23 mouse cellular contexts compared by ENCODE assay signal in genomic region chr9:109909102-109909501, GRCm38 (mm10). TPM values are rescaled to one million over a fixed set of nuclear protein-coding genes. Genes with fewer than 3 reads are reported as not detected.
DNase-seq lines count a peak whose midpoint lies in the region; ATAC-seq and TF ChIP-seq lines count a peak whose summit lies in the region.
"Had no signal": no experiment of that assay in that cellular context is flagged by ENCODE, and none has a peak within 500 bp of the region (broad histone marks: within the 10 kb centered on the region; RNA-seq: fewer than 3 reads in every experiment).

No protein-coding gene starts in this region.

- no peak overlapping the region for H3K4me3 ChIP-seq in ES-Bruce4 (ENCODE audit: low read depth, low read length)
- no peak overlapping the region for H3K4me3 ChIP-seq in hindbrain, embryonic 13.5 days
- H3K4me3 ChIP-seq: embryonic facial prominence, embryonic 10.5 days; embryonic facial prominence, embryonic 12.5 days; forebrain, embryonic 13.5 days; forebrain, embryonic 15.5 days had no signal

- DNase-seq in adrenal gland, postnatal 14 days, result peak; percentile 22
- DNase-seq in adrenal gland, adult 8-10 months, result no peak
- DNase-seq in ES-CJ7 (ENCODE audit: low read depth, low spot score), result peak; percentile 58
- DNase-seq in R1 (ENCODE audit: low read depth, low spot score), result peak; percentile 65
- no peak for DNase-seq in gastrocnemius, postnatal 4 days (ENCODE audit: low spot score in 2 of 2)
- no peak for DNase-seq in liver
- DNase-seq: adrenal gland, adult 2 months; adrenal gland, postnatal 25 days; cerebellum, adult 11-12 months; cerebellum, adult 2 months; cerebellum, adult 9-10 months; cerebellum, postnatal 10 days; cerebellum, postnatal 25 days had no signal

- no peak for ATAC-seq in hindbrain, embryonic 13.5 days (ENCODE audit: low FRiP score)
- ATAC-seq: activated CD4-positive, CD25-positive, alpha-beta regulatory T cell, adult 4 months; forebrain, embryonic 13.5 days; forebrain, embryonic 15.5 days; Patski had no signal

- TF ChIP-seq POLR2A in ES-Bruce4 (IDR thresholded peaks at IDR 0.05; ENCODE audit: insufficient read depth, low read length), result no peak

- no peak for TF ChIP-seq EP300 in ES-Bruce4 (IDR thresholded peaks at IDR 0.05; ENCODE audit: insufficient read depth, low read depth, low read length)

- H3K4me2 ChIP-seq in hindbrain, embryonic 13.5 days, result no peak overlapping the region
- H3K4me2 ChIP-seq: embryonic facial prominence, embryonic 12.5 days; forebrain, embryonic 13.5 days; forebrain, embryonic 15.5 days had no signal

- peaks cover 3% of the 10 kb centered on the region for H3K4me1 ChIP-seq in ES-Bruce4 (ENCODE audit: control insufficient read depth, insufficient read depth, low read length)
- peaks cover 4% of the 10 kb centered on the region; the same call in 1 of the 2 replicates for H3K4me1 ChIP-seq in hindbrain, embryonic 13.5 days (replicated peaks)
- H3K4me1 ChIP-seq: embryonic facial prominence, embryonic 12.5 days; forebrain, embryonic 13.5 days; forebrain, embryonic 15.5 days had no signal

- no peaks in the 10 kb centered on the region for H3K27me3 ChIP-seq in ES-Bruce4 (ENCODE audit: control insufficient read depth, insufficient read depth, low read length, poor library complexity, severe bottlenecking)
- H3K27me3 ChIP-seq in hindbrain, embryonic 13.5 days, result no peaks in the 10 kb centered on the region
- H3K27me3 ChIP-seq: embryonic facial prominence, embryonic 12.5 days; forebrain, embryonic 13.5 days; forebrain, embryonic 15.5 days; Patski had no signal

- TF ChIP-seq CTCF in ES-Bruce4 (IDR thresholded peaks at IDR 0.05; ENCODE audit: low read depth, low read length), result no peak

- no peaks in the 10 kb centered on the region for H3K36me3 ChIP-seq in ES-Bruce4 (ENCODE audit: control insufficient read depth, insufficient read depth, low read length, poor library complexity, severe bottlenecking)
- no peaks in the 10 kb centered on the region for H3K36me3 ChIP-seq in hindbrain, embryonic 13.5 days
- H3K36me3 ChIP-seq: embryonic facial prominence, embryonic 10.5 days; embryonic facial prominence, embryonic 12.5 days; forebrain, embryonic 15.5 days; G1E had no signal

- 72% methylated on average over 8 of the region's 8 CpGs for WGBS in hindbrain, embryonic 13.5 days

- H3K9me3 ChIP-seq in ES-Bruce4 (replicated peaks; ENCODE audit: control insufficient read depth, insufficient read depth, low read length, poor library complexity, severe bottlenecking), result no peaks in the 10 kb centered on the region
- no peaks in the 10 kb centered on the region for H3K9me3 ChIP-seq in hindbrain, embryonic 13.5 days
- H3K9me3 ChIP-seq: embryonic facial prominence, embryonic 10.5 days; embryonic facial prominence, embryonic 12.5 days; forebrain, embryonic 13.5 days; forebrain, embryonic 15.5 days; G1E had no signal

- no peak overlapping the region for H3K9ac ChIP-seq in ES-Bruce4 (ENCODE audit: low read depth, poor library complexity, severe bottlenecking)
- H3K9ac ChIP-seq in hindbrain, embryonic 13.5 days, result no peak overlapping the region
- H3K9ac ChIP-seq: embryonic facial prominence, embryonic 12.5 days; forebrain, embryonic 13.5 days; forebrain, embryonic 15.5 days had no signal

- H3K27ac ChIP-seq in ES-Bruce4 (ENCODE audit: insufficient read depth, low read length), result peak overlapping the region; percentile 22; the same call in 1 of the 2 replicates
- no peak overlapping the region for H3K27ac ChIP-seq in hindbrain, embryonic 13.5 days
- H3K27ac ChIP-seq: embryonic facial prominence, embryonic 10.5 days; embryonic facial prominence, embryonic 12.5 days; forebrain, embryonic 13.5 days; forebrain, embryonic 15.5 days had no signal

RNA-seq across cellular contexts. Expression of gene Map4, which starts 22.2 kb away (rescaled TPM):
- total RNA-seq in adrenal gland, postnatal 14 days (2021), result 85.4 and 94.2 TPM in 2 replicates
- total RNA-seq in adrenal gland, adult 8-10 months (2022), result 100 to 1,000 TPM in 2 of 4 experiments, 10 to 100 TPM in 2; 75.9 to 139 (median 108) TPM
- polyA plus RNA-seq in ES-Bruce4 (2011; ENCODE audit: insufficient read depth, insufficient read length, low read depth, missing spikeins), result 161 and 185 TPM in 2 replicates
- polyA plus RNA-seq in hindbrain, embryonic 13.5 days (2015; fragmentation: Nextera tagmentation; extraction: Ambion mirVana), result 156 and 166 TPM in 2 replicates
- 100 to 1,000 TPM; 510 to 546 TPM for total RNA-seq in gastrocnemius, postnatal 4 days (2021)

RNA-seq across cellular contexts. Expression of gene Cdc25a, which starts 33.7 kb away (rescaled TPM):
- total RNA-seq in adrenal gland, postnatal 14 days (2021), result 14.6 and 16.7 TPM in 2 replicates
- 10 to 100 TPM; 10.5 to 14.5 (median 10.8) TPM for total RNA-seq in adrenal gland, adult 8-10 months (2022)
- polyA plus RNA-seq in ES-Bruce4 (2011; ENCODE audit: insufficient read depth, insufficient read length, low read depth, missing spikeins), result 74.3 and 75.6 TPM in 2 replicates
- 18.0 and 18.5 TPM in 2 replicates for polyA plus RNA-seq in hindbrain, embryonic 13.5 days (2015; fragmentation: Nextera tagmentation; extraction: Ambion mirVana)
- 10 to 100 TPM; 13.9 TPM for total RNA-seq in gastrocnemius, postnatal 4 days (2021)

RNA-seq across cellular contexts. Expression of gene Camp, which starts 59.7 kb away (rescaled TPM):
- total RNA-seq in adrenal gland, postnatal 14 days (2021), result 2.4 and 5.2 TPM in 2 replicates
- not detected for total RNA-seq in adrenal gland, adult 8-10 months (2022)
- polyA plus RNA-seq in ES-Bruce4 (2011; ENCODE audit: insufficient read depth, insufficient read length, low read depth, missing spikeins), result not detected in 2 replicates
- 0.84 and 1.3 TPM in 2 replicates for polyA plus RNA-seq in hindbrain, embryonic 13.5 days (2015; fragmentation: Nextera tagmentation; extraction: Ambion mirVana)
- total RNA-seq in gastrocnemius, postnatal 4 days (2021), result 1 to 10 TPM in 1 of 2 experiments, under 1 TPM in 1; 0.39 to 1.4 TPM
- total RNA-seq: adrenal gland, postnatal 25 days; G1E had no signal
- polyA plus RNA-seq: activated CD4-positive, CD25-positive, alpha-beta regulatory T cell, adult 4 months; adrenal gland, adult 2 months; C2C12; embryonic facial prominence, embryonic 10.5 days; Patski had no signal

Comparison
In these comparisons a context has a peak if more than half of its experiments do, and no peak if none do; other contexts are left out.
1. DNase-seq: peak in adrenal gland, postnatal 14 days (single experiment), ES-CJ7 (single experiment) and R1 (single experiment); none in adrenal gland, adult 8-10 months (single experiment), gastrocnemius, postnatal 4 days (0 of 2) and liver (single experiment).